In genomic region chr15:78066475-78066874, GRCm38 (mm10) we compare ENCODE assay signal across 10 mouse cellular contexts. TPM values are rescaled to one million over a fixed set of nuclear protein-coding genes. Genes with fewer than 3 reads are reported as not detected.
DNase-seq lines count a peak whose midpoint lies in the region; ATAC-seq and TF ChIP-seq lines count a peak whose summit lies in the region.
"Had no signal": no experiment of that assay in that cellular context is flagged by ENCODE, and none has a peak within 500 bp of the region (broad histone marks: within the 10 kb centered on the region; RNA-seq: fewer than 3 reads in every experiment).

No protein-coding gene starts in this region.

- no peak overlapping the region for H3K4me2 ChIP-seq in kidney, embryonic 16.5 days (replicated peaks; ENCODE audit: low read depth, low read length)
- H3K4me2 ChIP-seq in lung, embryonic 14.5 days: no peak overlapping the region
- H3K4me2 ChIP-seq: embryonic facial prominence, embryonic 12.5 days; midbrain, embryonic 12.5 days had no signal

- no peak for ATAC-seq in kidney, embryonic 16.5 days (ENCODE audit: low FRiP score, low TSS enrichment)
- no peak for ATAC-seq in lung, embryonic 14.5 days (ENCODE audit: insufficient read depth)
- ATAC-seq in cerebellum, adult (ENCODE audit: insufficient number of reproducible peaks, low FRiP score, low TSS enrichment): no peak
- no peak for ATAC-seq in frontal cortex, adult (ENCODE audit: low TSS enrichment)

- no peak overlapping the region for H3K9ac ChIP-seq in kidney, embryonic 16.5 days (replicated peaks; ENCODE audit: low read length)
- H3K9ac ChIP-seq in lung, embryonic 14.5 days: no peak overlapping the region
- H3K9ac ChIP-seq: embryonic facial prominence, embryonic 12.5 days; midbrain, embryonic 12.5 days had no signal

- no peak for TF ChIP-seq CTCF in lung, embryonic 14.5 days (IDR thresholded peaks at IDR 0.05; ENCODE audit: low read depth)

- H3K27ac ChIP-seq in kidney, embryonic 16.5 days (ENCODE audit: low read length): no peak overlapping the region
- H3K27ac ChIP-seq in lung, embryonic 14.5 days (ENCODE audit: low read depth): no peak overlapping the region
- H3K27ac ChIP-seq: embryonic facial prominence, embryonic 12.5 days; midbrain, embryonic 12.5 days had no signal

- H3K27me3 ChIP-seq in kidney, embryonic 16.5 days (ENCODE audit: insufficient read depth, low read length): no peaks in the 10 kb centered on the region
- H3K27me3 ChIP-seq in lung, embryonic 14.5 days (ENCODE audit: insufficient read depth, low read length): no peaks in the 10 kb centered on the region
- H3K27me3 ChIP-seq: embryonic facial prominence, embryonic 12.5 days; midbrain, embryonic 12.5 days had no signal

- H3K4me1 ChIP-seq in kidney, embryonic 16.5 days (ENCODE audit: insufficient read depth, low read length): no peaks in the 10 kb centered on the region
- no peaks in the 10 kb centered on the region for H3K4me1 ChIP-seq in lung, embryonic 14.5 days (ENCODE audit: insufficient read depth)
- H3K4me1 ChIP-seq: embryonic facial prominence, embryonic 12.5 days had no signal

- WGBS in kidney, embryonic 16.5 days: under 1% methylated on average over 5 of the region's 5 CpGs
- WGBS in lung, embryonic 14.5 days: 1% methylated on average over 5 of the region's 5 CpGs

- peak; percentile 46 for DNase-seq in kidney, adult 9 months
- DNase-seq in ZHBTc4 (ENCODE audit: low read depth, low spot score): peak; percentile 86
- peak; percentile 79 for DNase-seq in gastrocnemius, postnatal 10 days
- DNase-seq in lung, embryonic 14.5 days: peak; percentile 94
- peak; percentile 40 for DNase-seq in thymus, postnatal 25 days

- no peaks in the 10 kb centered on the region for H3K9me3 ChIP-seq in kidney, embryonic 16.5 days (ENCODE audit: low read length)
- H3K9me3 ChIP-seq in lung, embryonic 14.5 days (ENCODE audit: low read depth, low read length): no peaks in the 10 kb centered on the region
- H3K9me3 ChIP-seq: embryonic facial prominence, embryonic 12.5 days; midbrain, embryonic 12.5 days had no signal

- no peak overlapping the region for H3K4me3 ChIP-seq in kidney, embryonic 16.5 days (ENCODE audit: low read length)
- H3K4me3 ChIP-seq in lung, embryonic 14.5 days (ENCODE audit: low read depth, low read length): no peak overlapping the region
- H3K4me3 ChIP-seq: embryonic facial prominence, embryonic 12.5 days; midbrain, embryonic 12.5 days had no signal

- no peaks in the 10 kb centered on the region for H3K36me3 ChIP-seq in kidney, embryonic 16.5 days (ENCODE audit: insufficient read depth, low read length)
- H3K36me3 ChIP-seq in lung, embryonic 14.5 days (ENCODE audit: insufficient read depth): no peaks in the 10 kb centered on the region
- H3K36me3 ChIP-seq: embryonic facial prominence, embryonic 12.5 days; midbrain, embryonic 12.5 days had no signal

RNA-seq across cellular contexts. Expression of gene Cacng2, which starts 53.4 kb away (rescaled TPM):
- polyA plus RNA-seq in kidney, embryonic 16.5 days (2015; fragmentation: Nextera tagmentation; extraction: Ambion mirVana): not detected in 2 replicates
- under 1 TPM in 1 of 2 experiments, not detected in 1; 0.05 TPM for total RNA-seq in gastrocnemius, postnatal 10 days (2021)
- polyA plus RNA-seq in lung, embryonic 14.5 days (2014; fragmentation: Nextera tagmentation; extraction: Ambion mirVana): not detected in 2 replicates

Comparison
In these comparisons a context has a peak if more than half of its experiments do, and no peak if none do; other contexts are left out.
1. DNase-seq: peak in every context shown above with its lines; median percentile 94 in lung, embryonic 14.5 days; 86 in ZHBTc4; 79 in gastrocnemius, postnatal 10 days; 46 in kidney, adult 9 months; 40 in thymus, postnatal 25 days.